Mouse (Mus musculus) forebrain, embryonic 13.5 days (tissue): Measurements from ENCODE around the gene Ppp2r5c. TPM values are rescaled to one million over a fixed set of nuclear protein-coding genes. Genes with fewer than 3 reads are reported as not detected.

Experiments
- ATAC-seq: fragments of 200-750 bp; cut with Nextera tagmentation; 2 replicates; pipeline ENCODE4 v1.8.0; 2017
- H3K27ac ChIP-seq: fragments of 300-500 bp; sonication (generic); 2 replicates; pipeline ENCODE4 v1.5.1; 2015; ENCODE audit warnings: inconsistent platforms, mild to moderate bottlenecking, moderate library complexity
- H3K27me3 ChIP-seq: fragments of 300-500 bp; sonication (generic); 2 replicates; pipeline ENCODE4 v1.6.1; 2015; ENCODE audit warnings: mild to moderate bottlenecking, inconsistent platforms
- H3K36me3 ChIP-seq: fragments of 300-500 bp; sonication (generic); 2 replicates; pipeline ENCODE4 v1.6.1; 2015; ENCODE audit warnings: mild to moderate bottlenecking, inconsistent platforms; ENCODE audit not compliant: poor library complexity, severe bottlenecking
- H3K4me1 ChIP-seq: fragments of 300-500 bp; sonication (generic); 2 replicates; pipeline ENCODE4 v1.6.1; 2015; ENCODE audit warnings: inconsistent platforms
- H3K4me2 ChIP-seq: fragments of 300-500 bp; sonication (generic); 2 replicates; pipeline ENCODE4 v1.6.1; 2015; ENCODE audit warnings: inconsistent platforms, mild to moderate bottlenecking, moderate library complexity
- H3K4me3 ChIP-seq: fragments of 300-500 bp; sonication (generic); 2 replicates; pipeline ENCODE4 v1.5.1; 2015; ENCODE audit warnings: mild to moderate bottlenecking, inconsistent platforms
- H3K9ac ChIP-seq: fragments of 300-500 bp; sonication (generic); 2 replicates; pipeline ENCODE4 v1.6.1; 2015; ENCODE audit warnings: mild to moderate bottlenecking, inconsistent platforms
- H3K9me3 ChIP-seq: fragments of 300-500 bp; sonication (generic); replicated peaks from 2 replicates; pipeline ENCODE4 v1.6.1; 2016; ENCODE audit warnings: inconsistent platforms
- WGBS: fragments of 180-500 bp; shearing (Covaris S2); methylation state at CpG from one replicate; pipeline ENCODE4 v1.1.7; 2015; 5-methylcytosine and 5-hydroxymethylcytosine counted together
- polyA plus RNA-seq: library from polyadenylated mRNA; unstranded; fragments of >200 nt; fragmentation: Nextera tagmentation; extraction: Ambion mirVana; gene quantifications from 2 replicates; pipeline ENCODE4 v1.2.1, GENCODE M21; 2015

Gene Ppp2r5c
- polyA plus RNA-seq, 1 experiment from 2014 or later, result 138 TPM

DNA sequence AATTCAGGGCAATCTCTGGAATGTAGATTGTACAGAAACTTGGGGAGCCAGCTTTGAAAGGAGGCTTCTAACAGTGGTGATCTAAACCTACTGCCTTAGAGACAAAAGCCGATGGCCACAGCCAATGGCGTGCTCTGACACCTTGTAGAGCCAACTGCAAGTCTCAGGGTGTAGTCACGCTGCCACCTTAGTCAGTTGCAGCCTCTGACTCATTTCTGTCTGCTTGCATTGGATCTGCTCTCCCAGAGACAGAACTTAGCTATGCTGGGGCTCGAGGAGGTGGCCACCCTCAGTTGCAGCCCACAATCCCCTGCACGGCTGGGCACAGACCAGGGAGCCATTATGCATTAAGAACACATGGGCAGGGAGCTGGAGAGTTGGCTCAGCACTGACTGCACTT lies 106.4 kb downstream of the Ppp2r5c start:
- H3K27me3 ChIP-seq, result no peaks in the 10 kb centered on the region
- no peaks in the 10 kb centered on the region for H3K4me1 ChIP-seq
- no peak overlapping the region for H3K4me3 ChIP-seq
- H3K4me2 ChIP-seq, result no peak overlapping the region
- H3K9ac ChIP-seq, result no peak overlapping the region
- 93% methylated on average over 5 of the region's 5 CpGs for WGBS
- ATAC-seq, result no peak
- no peaks in the 10 kb centered on the region for H3K9me3 ChIP-seq
- H3K36me3 ChIP-seq, result peaks cover 87% of the 10 kb centered on the region
- H3K27ac ChIP-seq, result no peak overlapping the region

DNA sequence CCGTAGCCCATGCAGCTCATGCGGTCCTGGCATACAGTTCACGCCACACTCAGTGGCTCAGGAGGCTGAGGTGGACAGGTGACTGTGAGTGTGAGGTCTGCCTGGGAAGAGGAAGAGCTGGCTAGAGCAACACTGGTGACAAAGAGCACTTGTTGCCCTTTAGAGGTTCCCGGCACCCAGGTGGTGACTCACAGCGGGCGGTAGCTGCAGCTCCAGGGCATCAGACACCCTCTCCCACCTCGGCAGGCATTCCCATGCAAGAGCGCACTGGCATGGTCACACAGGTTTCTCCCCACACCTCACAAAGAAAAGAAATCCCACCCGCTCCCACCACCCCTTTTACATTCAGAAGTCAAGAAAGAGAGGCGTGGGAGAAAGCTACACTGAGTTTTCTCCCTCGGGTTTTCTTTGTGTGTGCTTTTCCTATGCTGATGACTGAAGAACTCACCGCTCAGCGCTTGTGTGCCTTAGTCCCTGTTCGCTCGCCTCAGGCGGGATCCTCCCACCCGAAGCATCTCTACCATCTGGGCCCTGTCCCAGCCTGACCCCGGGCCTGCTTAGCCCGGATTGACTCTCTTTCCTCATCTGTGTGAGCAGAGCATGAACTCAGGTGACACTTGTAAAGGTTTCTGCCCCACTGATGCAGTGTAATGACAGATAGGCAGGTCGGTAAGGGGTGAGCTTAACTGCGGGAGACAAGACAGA lies 108.8 kb downstream of the Ppp2r5c start:
- Histone ChIP-seq H3K9ac (no peak overlapping the region), H3K27ac (no peak overlapping the region), H3K36me3 (peaks cover 89% of the 10 kb centered on the region), H3K9me3 (no peaks in the 10 kb centered on the region), H3K4me1 (no peaks in the 10 kb centered on the region), H3K27me3 (no peaks in the 10 kb centered on the region), H3K4me3 (no peak overlapping the region), H3K4me2 (no peak overlapping the region)
- 93% methylated on average over 21 of the region's 21 CpGs for WGBS
- ATAC-seq, result no peak

DNA sequence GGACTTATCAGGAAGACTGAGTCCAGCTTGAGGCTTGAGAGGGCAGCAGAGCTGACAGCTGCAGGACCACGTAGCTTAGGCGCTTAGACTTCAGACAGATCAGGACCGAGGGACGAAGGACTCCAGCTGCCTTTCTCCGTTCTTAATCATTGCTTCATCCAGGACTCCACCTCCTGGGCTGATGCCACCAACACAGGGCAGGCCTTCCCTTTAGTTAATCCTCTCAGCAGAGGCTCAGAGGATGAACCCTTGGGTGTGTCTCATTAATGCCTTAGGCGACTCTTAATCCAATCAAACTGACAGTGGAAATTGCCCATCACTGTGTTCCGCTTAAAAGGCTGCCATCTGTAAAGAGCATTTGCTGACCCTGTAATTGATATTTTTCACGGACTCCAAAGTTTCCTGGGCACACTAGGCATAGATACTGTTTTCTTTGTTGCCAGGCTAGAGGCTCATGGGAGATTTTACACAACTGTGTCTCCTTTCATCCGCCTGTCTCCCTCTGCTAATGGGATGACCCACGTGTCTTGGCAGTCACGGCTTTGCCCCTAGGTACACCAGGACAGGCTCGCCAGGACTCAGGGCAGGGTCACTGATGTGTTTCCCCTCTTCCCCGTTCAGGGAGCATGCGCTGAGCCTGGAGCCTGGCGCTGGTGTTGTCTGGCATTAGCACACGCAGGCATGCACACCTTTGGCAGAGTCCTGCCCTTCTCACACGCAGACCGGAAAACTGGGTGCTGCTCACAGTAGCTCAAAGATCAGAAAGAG lies 110.1 kb downstream of the Ppp2r5c start:
- WGBS, result 69% methylated on average over 18 of the region's 18 CpGs
- no peaks in the 10 kb centered on the region for H3K9me3 ChIP-seq
- no peak overlapping the region for H3K9ac ChIP-seq
- no peak for ATAC-seq
- H3K27me3 ChIP-seq, result no peaks in the 10 kb centered on the region
- no peak overlapping the region for H3K27ac ChIP-seq
- H3K4me2 ChIP-seq, result no peak overlapping the region
- no peaks in the 10 kb centered on the region for H3K4me1 ChIP-seq
- H3K36me3 ChIP-seq, result peaks cover 88% of the 10 kb centered on the region
- no peak overlapping the region for H3K4me3 ChIP-seq

DNA sequence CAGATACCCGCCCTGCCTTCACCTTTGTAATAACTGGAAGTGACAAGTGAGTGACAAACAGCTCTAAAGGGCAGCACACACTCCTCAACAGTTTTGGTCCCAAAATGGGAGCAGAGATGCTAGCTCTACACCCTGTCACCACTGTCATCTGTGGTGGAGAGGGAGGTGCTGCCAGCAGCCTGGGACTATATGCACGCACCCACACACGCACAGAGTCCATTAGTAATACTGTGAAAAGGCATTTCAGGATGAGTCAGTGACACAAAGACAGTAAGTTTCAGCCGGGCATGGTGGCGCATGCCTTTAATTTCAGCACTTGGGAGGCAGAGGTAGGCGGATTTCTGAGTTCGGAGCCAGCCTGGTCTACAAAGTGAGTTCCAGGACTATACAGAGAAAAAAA lies 111.3 kb downstream of the Ppp2r5c start:
- no peaks in the 10 kb centered on the region for H3K27me3 ChIP-seq
- no peak overlapping the region for H3K9ac ChIP-seq
- no peaks in the 10 kb centered on the region for H3K9me3 ChIP-seq
- no peak overlapping the region for H3K27ac ChIP-seq
- WGBS, result 97% methylated on average over 7 of the region's 7 CpGs
- H3K4me3 ChIP-seq, result no peak overlapping the region
- H3K36me3 ChIP-seq, result peaks cover 87% of the 10 kb centered on the region
- no peaks in the 10 kb centered on the region for H3K4me1 ChIP-seq
- H3K4me2 ChIP-seq, result no peak overlapping the region
- no peak for ATAC-seq

DNA sequence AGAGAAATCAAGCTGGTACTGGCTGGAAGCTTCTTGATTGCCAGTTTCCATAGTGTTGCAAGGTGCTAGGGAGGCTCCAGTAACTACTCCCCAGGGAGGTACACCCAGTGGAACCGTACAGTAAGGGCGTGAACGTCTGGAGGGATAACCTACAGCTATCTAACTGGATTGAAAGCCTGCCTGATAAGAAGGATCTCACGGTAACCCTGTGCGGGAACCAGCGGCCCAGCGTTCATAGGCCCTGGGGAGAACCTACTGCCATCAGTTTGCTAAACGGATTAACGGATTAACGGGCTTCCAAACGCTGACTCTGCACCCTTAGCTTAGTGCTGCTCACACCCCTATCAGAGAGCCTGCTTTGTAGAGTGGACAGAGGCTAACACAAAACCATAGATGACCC lies 116.5 kb downstream of the Ppp2r5c start:
- WGBS, result 81% methylated on average over 11 of the region's 11 CpGs
- no peak overlapping the region for H3K4me2 ChIP-seq
- no peaks in the 10 kb centered on the region for H3K9me3 ChIP-seq
- ATAC-seq, result no peak
- H3K9ac ChIP-seq, result no peak overlapping the region
- no peak overlapping the region for H3K4me3 ChIP-seq
- no peak overlapping the region for H3K27ac ChIP-seq
- H3K36me3 ChIP-seq, result peaks cover 92% of the 10 kb centered on the region
- no peaks in the 10 kb centered on the region for H3K27me3 ChIP-seq
- no peaks in the 10 kb centered on the region for H3K4me1 ChIP-seq

DNA sequence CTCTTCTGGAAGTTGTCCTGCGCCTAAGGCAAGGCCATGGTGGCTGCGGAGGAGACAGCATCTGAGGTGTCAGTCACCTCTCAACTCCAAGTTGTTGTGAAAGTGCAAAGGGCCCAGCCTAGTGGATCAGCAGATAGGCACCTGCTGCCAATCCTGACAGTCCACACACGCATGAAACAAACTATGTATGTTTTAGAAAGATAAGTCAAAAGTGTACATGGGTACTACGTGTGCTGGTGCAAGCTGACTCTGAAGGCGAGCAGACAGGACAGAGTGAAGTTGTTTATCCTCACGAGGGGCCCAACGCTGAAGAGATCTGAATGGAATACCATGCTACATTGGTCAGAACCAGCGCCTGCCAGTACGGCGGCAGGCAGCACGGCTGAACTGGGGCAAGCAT lies 117.9 kb downstream of the Ppp2r5c start:
- Histone ChIP-seq H3K27ac (no peak overlapping the region), H3K36me3 (peaks cover 91% of the 10 kb centered on the region), H3K4me3 (no peak overlapping the region), H3K4me2 (no peak overlapping the region), H3K9me3 (no peaks in the 10 kb centered on the region), H3K9ac (no peak overlapping the region), H3K27me3 (no peaks in the 10 kb centered on the region), H3K4me1 (no peaks in the 10 kb centered on the region)
- 96% methylated on average over 11 of the region's 11 CpGs for WGBS
- no peak for ATAC-seq

DNA sequence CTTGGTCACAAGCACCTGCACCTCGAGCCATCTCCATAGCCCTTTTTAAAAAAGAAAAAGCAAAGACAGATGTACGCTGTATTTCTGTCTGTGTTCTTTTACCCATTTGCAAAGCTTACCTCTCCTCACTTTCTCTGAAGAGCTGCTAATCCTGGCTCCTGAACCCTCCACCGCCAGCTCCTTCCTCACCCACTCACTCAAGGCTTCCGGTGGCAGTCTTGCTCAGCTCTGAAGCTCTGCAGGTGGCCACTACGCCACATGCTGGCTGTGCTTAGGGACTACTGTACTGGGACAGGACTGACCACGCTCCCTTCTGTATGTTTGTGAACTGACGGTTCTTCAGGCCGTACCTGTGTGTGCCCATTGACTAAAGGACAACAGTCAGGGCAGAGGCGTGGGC lies 119.4 kb downstream of the Ppp2r5c start:
- Histone ChIP-seq H3K4me1 (no peaks in the 10 kb centered on the region), H3K27ac (no peak overlapping the region), H3K9ac (no peak overlapping the region), H3K36me3 (peaks cover 94% of the 10 kb centered on the region), H3K9me3 (no peaks in the 10 kb centered on the region), H3K4me2 (no peak overlapping the region), H3K4me3 (no peak overlapping the region), H3K27me3 (no peaks in the 10 kb centered on the region)
- no peak for ATAC-seq
- WGBS, result 91% methylated on average over 9 of the region's 9 CpGs

DNA sequence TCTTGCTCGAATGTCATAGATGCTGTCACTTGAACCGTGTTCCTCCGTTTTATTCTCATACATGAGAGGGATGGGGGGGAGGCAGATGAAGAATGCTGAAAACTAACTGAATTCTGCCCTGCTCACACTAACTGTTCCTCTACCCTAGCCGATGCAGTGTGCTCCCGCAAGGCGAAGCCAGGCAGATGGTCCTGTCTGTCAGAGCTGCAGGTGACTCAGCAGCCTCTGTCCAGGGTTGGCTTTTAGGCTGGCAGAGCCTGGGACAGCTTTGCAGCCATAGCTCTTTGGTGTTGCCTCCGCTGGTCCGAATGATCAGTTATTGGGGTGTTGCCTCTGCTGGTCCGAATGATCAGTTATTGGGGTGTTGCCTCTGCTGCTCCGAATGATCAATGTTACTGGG lies 124.1 kb downstream of the Ppp2r5c start:
- H3K4me3 ChIP-seq, result no peak overlapping the region
- no peak overlapping the region for H3K27ac ChIP-seq
- no peak overlapping the region for H3K4me2 ChIP-seq
- 95% methylated on average over 10 of the region's 10 CpGs for WGBS
- H3K9me3 ChIP-seq, result no peaks in the 10 kb centered on the region
- H3K9ac ChIP-seq, result no peak overlapping the region
- peaks cover 85% of the 10 kb centered on the region for H3K36me3 ChIP-seq
- no peaks in the 10 kb centered on the region for H3K4me1 ChIP-seq
- H3K27me3 ChIP-seq, result no peaks in the 10 kb centered on the region
- ATAC-seq, result no peak

DNA sequence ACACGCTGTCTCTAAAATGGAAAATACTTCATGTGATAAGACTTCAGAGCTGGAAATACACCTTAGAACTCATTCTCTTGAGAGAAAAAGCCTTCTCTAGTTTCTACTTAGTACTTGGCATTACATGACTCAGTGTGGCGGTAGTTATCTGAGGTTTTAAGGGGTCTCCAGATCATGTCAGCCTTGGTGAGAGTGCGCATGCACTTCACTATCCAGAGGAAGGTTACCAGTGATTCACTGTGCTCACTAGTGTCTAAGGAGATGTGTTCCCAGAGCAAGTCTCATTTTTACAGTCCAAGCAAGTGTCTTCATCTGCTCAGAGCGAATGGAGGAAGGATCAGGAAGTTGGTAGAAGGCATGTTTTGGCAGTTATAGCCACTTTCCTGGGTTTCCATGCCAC lies 125.4 kb downstream of the Ppp2r5c start:
- H3K36me3 ChIP-seq, result peaks cover 72% of the 10 kb centered on the region
- no peaks in the 10 kb centered on the region for H3K27me3 ChIP-seq
- H3K27ac ChIP-seq, result no peak overlapping the region
- no peak overlapping the region for H3K4me3 ChIP-seq
- no peak overlapping the region for H3K4me2 ChIP-seq
- no peak overlapping the region for H3K9ac ChIP-seq
- WGBS, result 96% methylated on average over 4 of the region's 4 CpGs
- H3K4me1 ChIP-seq, result no peaks in the 10 kb centered on the region
- ATAC-seq, result no peak
- H3K9me3 ChIP-seq, result no peaks in the 10 kb centered on the region

DNA sequence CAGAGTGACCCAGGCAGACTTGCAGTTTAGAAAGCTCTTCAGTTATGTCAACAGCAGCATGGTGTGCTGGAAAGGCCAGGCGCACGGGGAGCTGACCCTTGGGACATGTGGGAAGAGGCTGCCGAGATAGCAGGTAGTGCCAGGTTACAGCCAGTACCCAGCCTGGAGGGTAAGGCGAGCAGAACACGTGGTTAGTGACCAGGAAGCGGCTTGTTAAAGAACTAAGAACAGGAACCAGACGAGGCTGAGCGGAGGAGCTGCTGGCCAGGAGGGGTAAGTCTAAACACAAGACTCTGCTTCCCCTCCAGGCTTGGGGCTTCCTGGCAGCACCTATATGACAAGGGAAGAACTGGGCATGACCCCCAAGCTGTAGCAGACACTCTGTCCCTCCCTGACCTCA lies 126.7 kb downstream of the Ppp2r5c start:
- Histone ChIP-seq H3K27me3 (no peaks in the 10 kb centered on the region), H3K4me1 (no peaks in the 10 kb centered on the region), H3K9ac (no peak overlapping the region), H3K4me3 (no peak overlapping the region), H3K36me3 (peaks cover 59% of the 10 kb centered on the region), H3K27ac (no peak overlapping the region), H3K9me3 (no peaks in the 10 kb centered on the region), H3K4me2 (no peak overlapping the region)
- ATAC-seq, result no peak
- WGBS, result 91% methylated on average over 8 of the region's 8 CpGs

DNA sequence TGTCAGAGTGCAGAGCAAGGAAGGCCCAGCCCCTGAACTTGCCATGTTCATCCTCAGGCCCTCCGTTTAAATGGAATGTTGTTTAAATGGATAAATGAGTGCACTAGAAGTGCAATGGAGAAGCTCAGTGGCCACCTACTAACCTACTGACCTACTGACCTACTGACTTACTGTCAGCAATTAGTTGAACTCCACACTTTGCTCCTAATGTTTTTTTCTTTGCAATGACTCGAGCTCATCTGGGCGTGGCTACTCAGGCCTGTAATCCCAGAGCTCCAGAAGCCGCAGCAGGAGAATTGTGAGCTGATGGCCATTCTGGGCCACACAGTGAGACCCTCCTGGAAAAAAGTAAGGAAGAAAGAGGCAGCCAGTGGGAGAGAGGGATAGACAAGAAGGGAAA lies 129.0 kb downstream of the Ppp2r5c start:
- 82% methylated on average over 4 of the region's 4 CpGs for WGBS

DNA sequence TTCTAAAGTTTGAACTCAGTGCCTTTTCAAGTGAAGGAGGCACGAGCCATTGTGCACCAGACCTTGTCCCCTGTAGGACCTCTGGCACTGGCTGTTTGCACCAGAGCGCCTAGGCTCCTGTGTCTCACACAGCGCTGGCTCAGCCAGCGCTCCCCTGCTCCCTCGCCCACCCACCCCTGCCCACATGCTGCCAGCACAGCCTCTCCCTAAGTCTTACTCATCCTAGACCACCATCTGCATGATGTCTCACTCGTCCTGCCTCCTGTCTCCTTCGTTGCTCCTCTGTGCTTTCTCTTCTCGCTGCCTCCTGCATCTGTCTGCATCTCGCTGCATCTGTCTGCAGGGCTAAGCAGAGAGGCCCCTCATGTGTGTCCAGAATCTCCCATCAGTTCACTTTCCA lies 131.4 kb downstream of the Ppp2r5c start:
- no peaks in the 10 kb centered on the region for H3K27me3 ChIP-seq
- 85% methylated on average over 9 of the region's 9 CpGs for WGBS
- ATAC-seq, result no peak
- H3K9me3 ChIP-seq, result no peaks in the 10 kb centered on the region
- H3K4me1 ChIP-seq, result no peaks in the 10 kb centered on the region
- H3K9ac ChIP-seq, result no peak overlapping the region
- no peak overlapping the region for H3K27ac ChIP-seq
- H3K4me3 ChIP-seq, result no peak overlapping the region
- H3K36me3 ChIP-seq, result peaks cover 28% of the 10 kb centered on the region
- H3K4me2 ChIP-seq, result no peak overlapping the region

More for the DNA sequence above, 129.0 kb downstream of the Ppp2r5c start:
- no peaks in the 10 kb centered on the region for H3K9me3 ChIP-seq
- no peaks in the 10 kb centered on the region for H3K27me3 ChIP-seq
- no peaks in the 10 kb centered on the region for H3K4me1 ChIP-seq
- no peak overlapping the region for H3K4me2 ChIP-seq
- no peak overlapping the region for H3K4me3 ChIP-seq
- no peak for ATAC-seq
- no peak overlapping the region for H3K9ac ChIP-seq
- H3K36me3 ChIP-seq, result peaks cover 46% of the 10 kb centered on the region
- no peak overlapping the region for H3K27ac ChIP-seq

DNA sequence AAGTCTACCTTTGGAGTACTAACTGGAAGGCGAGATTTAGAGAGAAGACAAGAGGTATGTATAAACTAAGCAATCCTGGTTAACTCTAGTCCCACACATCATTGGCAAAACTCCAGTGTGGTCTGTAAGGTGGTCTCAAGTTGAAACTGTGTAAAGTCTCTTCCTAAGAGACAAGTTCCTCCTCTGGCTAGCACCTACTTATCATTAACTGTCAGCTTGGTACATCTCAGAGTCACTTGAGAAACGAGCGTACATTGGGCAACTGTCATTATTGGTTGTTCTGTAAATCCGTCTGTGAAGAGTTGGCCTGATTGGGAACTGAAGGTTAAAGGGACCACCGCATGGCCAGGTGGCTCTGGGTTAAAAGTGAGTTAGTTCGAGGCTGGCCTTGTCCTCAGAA lies 141.7 kb downstream of the Ppp2r5c start:
- Histone ChIP-seq H3K4me3 (no peak overlapping the region), H3K4me1 (peaks cover 16% of the 10 kb centered on the region), H3K27me3 (no peaks in the 10 kb centered on the region), H3K36me3 (no peaks in the 10 kb centered on the region), H3K9me3 (no peaks in the 10 kb centered on the region), H3K9ac (no peak overlapping the region), H3K27ac (no peak overlapping the region), H3K4me2 (no peak overlapping the region)
- WGBS, result 84% methylated on average over 6 of the region's 6 CpGs
- no peak for ATAC-seq
